Mouse (Mus musculus) cerebellum, adult 2 months (tissue): ENCODE measurements around the gene Ube2q1. TPM values are rescaled to one million over a fixed set of nuclear protein-coding genes. Genes with fewer than 3 reads are reported as not detected.
"Not testable (repeated sequence)": the region's sequence is repeated elsewhere in the genome, so short reads cannot be mapped to it uniquely, and the experiment has no call there.

Experiments used
- DNase-seq, 2 experiments: peaks; one replicate each; pipeline ENCODE4 v3.0.0; 2021
- H3K27ac ChIP-seq: fragments of 200-500 bp; 2 replicates; pipeline ENCODE4 v1.5.1; 2012; ENCODE audit warnings: low read length, control low read depth, inconsistent platforms; ENCODE audit not compliant: insufficient read depth
- H3K27me3 ChIP-seq: fragments of 200-500 bp; 2 replicates; pipeline ENCODE4 v1.6.1; 2012; ENCODE audit warnings: inconsistent platforms, mild to moderate bottlenecking, low read length, moderate library complexity; ENCODE audit not compliant: control insufficient read depth, insufficient read depth
- H3K4me1 ChIP-seq: fragments of 200-500 bp; 2 replicates; pipeline ENCODE4 v1.6.1; 2011; ENCODE audit warnings: low read length; ENCODE audit not compliant: control insufficient read depth, insufficient read depth
- H3K4me3 ChIP-seq: fragments of 200-500 bp; replicated peaks from 2 replicates; pipeline ENCODE3; 2011; ENCODE audit warnings: mild to moderate bottlenecking, low read depth, low read length, control low read depth; ENCODE audit not compliant: insufficient read depth
- CTCF ChIP-seq: fragments of 200-500 bp; IDR thresholded peaks from 2 replicates; pipeline ENCODE4 v1.5.1; 2011; ENCODE audit warnings: low read depth, mild to moderate bottlenecking, control low read depth, low read length, moderate library complexity, borderline replicate concordance; ENCODE audit not compliant: insufficient read depth
- POLR2A ChIP-seq: fragments of 200-500 bp; IDR thresholded peaks from 2 replicates; pipeline ENCODE4 v1.6.1; 2011; ENCODE audit warnings: low read length, control low read depth, borderline replicate concordance; ENCODE audit not compliant: insufficient read depth
- WGBS: fragments of 180-500 bp; shearing (Covaris S2); methylation state at CpG from one replicate; pipeline ENCODE4 v1.1.7; 2018; 5-methylcytosine and 5-hydroxymethylcytosine counted together
- polyA plus RNA-seq: library from polyadenylated mRNA; depleted of rRNA; stranded (reverse); fragments of >200 nt; gene quantifications from 2 replicates; pipeline ENCODE4 v1.2.3, GENCODE M21; 2012

The Ube2q1 gene
- polyA plus RNA-seq, 1 experiment = 52.7 TPM

DNA sequence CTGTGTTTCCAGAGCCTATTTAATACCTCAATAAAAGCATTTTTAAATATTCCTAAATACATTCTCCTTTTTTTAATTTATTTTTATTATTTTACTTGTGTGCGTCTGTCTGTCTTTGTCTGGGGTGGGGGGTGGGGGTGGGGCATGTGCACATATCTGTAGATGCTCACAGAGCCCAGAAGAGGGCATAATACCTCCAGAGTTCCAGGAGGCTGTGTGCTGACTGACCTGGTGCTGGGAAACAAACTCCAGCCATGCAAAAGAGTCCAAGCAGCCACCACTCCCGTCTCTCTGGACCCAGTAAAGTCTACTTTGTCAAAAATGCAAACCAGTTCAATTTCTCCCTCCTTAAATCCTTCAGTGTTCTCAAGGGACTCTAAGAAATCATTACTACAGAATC, 21.2 kb downstream of the Ube2q1 start:
- Histone ChIP-seq H3K27ac (no peak overlapping the region), H3K4me1 (no peaks in the 10 kb centered on the region), H3K4me3 (no peak overlapping the region), H3K27me3 (no peaks in the 10 kb centered on the region)
- DNase-seq = no peak
- WGBS = 64% methylated on average over 2 of the region's 2 CpGs
- no peak for TF ChIP-seq CTCF
- no peak for TF ChIP-seq POLR2A

DNA sequence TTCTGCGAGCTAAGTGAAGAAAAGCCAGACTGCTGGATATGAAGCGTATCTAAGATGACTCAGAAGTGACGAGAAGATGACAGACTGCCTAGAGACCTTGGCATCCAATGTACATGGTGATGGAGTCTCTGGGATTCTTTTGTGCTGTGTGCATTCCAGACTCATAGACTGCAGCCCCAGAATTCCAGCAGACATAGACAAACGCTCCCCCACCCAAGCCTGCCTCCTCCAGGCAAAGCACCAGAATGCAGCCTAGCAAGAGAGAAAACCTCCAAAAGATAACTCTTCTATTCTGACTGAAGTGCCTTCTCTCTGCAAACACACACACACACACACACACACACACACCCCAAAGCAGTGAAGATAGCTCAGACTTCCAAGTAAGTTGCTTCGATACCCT, 22.3 kb downstream of the Ube2q1 start:
- Histone ChIP-seq H3K27me3 (no peaks in the 10 kb centered on the region), H3K4me1 (no peaks in the 10 kb centered on the region), H3K27ac (no peak overlapping the region), H3K4me3 (no peak overlapping the region)
- 31% methylated on average over 5 of the region's 5 CpGs for WGBS
- no peak for DNase-seq
- no peak for TF ChIP-seq CTCF
- TF ChIP-seq POLR2A = no peak

DNA sequence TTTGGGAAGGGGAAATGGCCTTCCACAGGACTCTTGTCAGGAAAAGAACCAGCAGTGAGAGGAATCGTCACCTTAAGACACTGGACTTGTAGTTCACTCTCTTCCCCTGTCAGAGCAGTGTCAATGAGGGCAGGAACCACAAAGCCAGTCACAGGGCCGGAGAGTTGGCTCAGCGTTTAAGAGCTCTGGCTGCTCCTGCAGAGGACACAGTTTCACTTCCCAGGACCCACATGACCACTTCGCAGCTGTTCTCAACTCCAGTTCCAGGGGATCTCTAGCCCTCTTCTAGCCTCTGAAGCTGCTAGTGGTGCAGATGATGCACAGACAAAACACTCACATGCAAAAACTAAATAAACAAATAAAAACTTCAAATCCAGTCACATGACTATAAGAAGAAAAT, 22.9 kb downstream of the Ube2q1 start:
- Histone ChIP-seq H3K4me1 (no peaks in the 10 kb centered on the region), H3K4me3 (no peak overlapping the region), H3K27me3 (no peaks in the 10 kb centered on the region), H3K27ac (no peak overlapping the region)
- no peak for TF ChIP-seq POLR2A
- TF ChIP-seq CTCF = no peak
- DNase-seq = no peak
- 29% methylated on average over 4 of the region's 4 CpGs for WGBS

DNA sequence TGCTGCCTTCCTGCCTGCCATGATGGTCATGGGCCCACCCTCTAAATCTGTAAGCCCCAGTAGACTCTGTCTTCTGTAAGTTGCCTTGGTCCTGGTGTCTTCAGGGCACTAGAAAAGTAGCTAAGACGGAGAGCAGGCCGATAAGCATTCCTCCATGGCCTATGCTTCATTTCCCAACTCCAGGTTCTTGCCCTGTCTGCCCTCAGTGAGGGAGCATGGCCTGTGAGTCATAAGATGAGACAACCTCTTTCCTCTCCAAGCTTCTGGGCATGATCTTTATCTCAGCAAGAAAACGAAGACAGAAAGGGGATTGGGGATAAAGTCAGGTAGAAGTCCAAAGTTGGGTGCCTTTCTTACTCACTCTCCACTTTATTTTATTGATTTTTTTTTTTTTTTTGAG, 25.1 kb downstream of the Ube2q1 start:
- DNase-seq = no peak
- WGBS = 83% methylated on average over 3 of the region's 3 CpGs
- H3K27ac ChIP-seq = no peak overlapping the region
- H3K4me3 ChIP-seq = no peak overlapping the region
- TF ChIP-seq POLR2A = no peak
- TF ChIP-seq CTCF = no peak
- no peaks in the 10 kb centered on the region for H3K27me3 ChIP-seq
- no peaks in the 10 kb centered on the region for H3K4me1 ChIP-seq

DNA sequence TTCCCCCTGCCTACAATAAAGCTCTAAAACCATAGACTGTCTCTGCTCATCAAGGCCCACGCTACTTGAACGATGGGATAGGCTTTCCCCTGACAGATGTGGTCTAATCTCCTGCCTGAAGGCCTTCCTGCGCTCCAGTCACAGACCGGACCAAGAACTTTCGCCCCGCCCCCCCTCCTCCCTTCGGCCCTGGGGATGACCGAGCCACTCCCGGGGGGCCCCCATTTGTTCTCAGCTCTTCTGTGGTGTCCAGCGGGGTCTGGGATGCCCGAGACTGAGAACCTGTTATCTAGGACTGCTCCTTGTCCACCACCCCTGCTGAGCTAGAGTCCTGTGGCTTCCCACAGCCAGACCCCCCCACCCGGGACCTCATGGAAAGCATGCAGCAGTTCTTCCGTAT, 26.1 kb downstream of the Ube2q1 start:
- WGBS = 16% methylated on average over 13 of the region's 13 CpGs
- Histone ChIP-seq H3K4me3 (no peak overlapping the region), H3K27me3 (no peaks in the 10 kb centered on the region), H3K4me1 (no peaks in the 10 kb centered on the region), H3K27ac (no peak overlapping the region)
- no peak for TF ChIP-seq POLR2A
- no peak for TF ChIP-seq CTCF
- DNase-seq = no peak

DNA sequence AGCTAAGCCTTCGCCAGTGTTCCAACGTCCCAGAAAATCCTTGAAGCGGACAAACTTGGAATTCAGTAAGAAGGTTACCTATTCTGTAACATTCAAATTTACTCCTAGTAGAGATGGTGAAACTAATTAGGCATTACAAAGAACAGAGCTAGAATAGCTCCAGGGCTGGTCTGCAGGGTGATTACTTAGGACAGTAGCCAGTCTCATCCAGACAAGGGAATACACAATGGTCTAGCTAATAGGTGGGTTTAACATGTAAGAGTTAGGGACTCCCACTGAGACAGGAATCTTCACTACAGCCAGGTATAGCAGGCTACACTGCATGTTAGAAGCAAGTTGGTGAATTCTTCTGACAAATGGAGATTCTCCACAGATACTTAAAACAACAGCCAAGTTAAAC, 26.7 kb downstream of the Ube2q1 start:
- not testable (repeated sequence) for H3K27ac ChIP-seq, H3K4me1 ChIP-seq, DNase-seq, H3K4me3 ChIP-seq, H3K27me3 ChIP-seq
- 54% methylated on average over 3 of the region's 3 CpGs for WGBS

DNA sequence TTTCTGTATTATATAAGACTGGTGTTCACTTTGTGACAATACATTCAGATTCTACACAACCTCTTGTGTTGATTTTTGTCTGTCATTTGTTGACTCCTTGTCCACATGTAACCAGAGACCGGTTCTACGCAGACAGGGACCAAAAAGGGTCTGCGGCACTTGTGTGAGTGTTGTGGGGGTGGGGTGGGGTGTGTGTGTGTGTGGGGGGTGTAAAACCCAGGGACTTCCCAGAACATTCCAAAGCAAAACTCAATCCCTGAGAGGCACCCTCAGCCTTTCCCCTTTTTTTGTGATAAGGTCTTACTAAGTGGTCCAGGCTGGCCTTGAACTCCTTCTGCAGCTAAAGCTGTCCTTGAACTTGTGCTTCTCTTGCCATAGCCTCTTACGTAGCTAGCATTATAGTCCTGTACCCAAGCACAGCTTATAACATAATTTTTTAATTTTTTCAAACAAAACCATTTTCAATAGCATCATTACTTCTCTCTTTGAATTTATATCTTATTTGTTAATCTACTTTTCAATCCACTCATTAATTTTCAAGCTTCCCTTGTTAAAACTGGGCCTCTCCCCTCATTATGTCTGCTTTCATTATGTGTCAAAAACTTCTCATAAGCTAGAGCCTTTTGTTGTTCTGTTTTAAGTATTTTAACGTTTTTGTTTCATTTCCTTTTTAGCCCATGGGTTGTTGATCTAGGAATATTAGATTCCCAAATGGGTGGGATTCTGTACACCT, 27.5 kb downstream of the Ube2q1 start:
- DNase-seq = no peak
- WGBS = 77% methylated on average over 5 of the region's 5 CpGs
- no peak overlapping the region for H3K4me3 ChIP-seq
- H3K27ac ChIP-seq = no peak overlapping the region
- TF ChIP-seq POLR2A (no peak), CTCF (no peak)
- H3K4me1 ChIP-seq = no peaks in the 10 kb centered on the region
- no peaks in the 10 kb centered on the region for H3K27me3 ChIP-seq

DNA sequence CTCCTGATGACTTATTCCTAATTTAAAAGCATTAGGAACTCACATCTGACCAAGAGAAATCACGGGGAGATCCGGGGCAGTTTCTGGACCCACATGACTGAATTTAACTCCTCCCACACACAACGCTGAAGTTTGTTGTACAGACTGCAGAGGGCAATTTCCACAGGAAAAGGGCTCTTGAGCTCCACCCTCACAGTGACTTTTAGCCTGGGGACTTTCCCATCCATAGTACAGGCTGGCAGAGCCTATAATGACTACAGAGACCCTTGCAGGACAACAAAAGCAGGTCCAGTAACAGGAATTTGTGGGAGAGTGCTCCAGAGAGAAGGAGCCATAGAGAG, 28.1 kb downstream of the Ube2q1 start:
- TF ChIP-seq CTCF (no peak), POLR2A (no peak)
- no peaks in the 10 kb centered on the region for H3K4me1 ChIP-seq
- H3K27me3 ChIP-seq = no peaks in the 10 kb centered on the region
- DNase-seq = no peak
- H3K4me3 ChIP-seq = no peak overlapping the region
- 24% methylated on average over 3 of the region's 3 CpGs for whole genome bisulfite sequencing
- no peak overlapping the region for H3K27ac ChIP-seq
